Mouse (Mus musculus) ES-E14 (cell line): ENCODE measurements at regions not wholly inside any gene's neighbourhood (a gene's known extent, or its start where the extent isn't known, plus 50 kb on each side); places are given as distances from the start of the nearest gene placed in this dataset.

Source experiments
- DNase-seq: peaks from one replicate; pipeline ENCODE4 v3.0.0-alpha.2; 2013; ENCODE audit warnings: low read depth, low spot score
- H3K27ac ChIP-seq: 2 replicates; pipeline ENCODE4 v1.5.1; 2012; ENCODE audit warnings: low read depth, mild to moderate bottlenecking, low read length, moderate library complexity, mixed read lengths; ENCODE audit not compliant: poor library complexity, insufficient read depth, severe bottlenecking
- H3K36me3 ChIP-seq: 2 replicates; pipeline ENCODE4 v1.6.1; 2012; ENCODE audit warnings: mild to moderate bottlenecking, low read length, moderate library complexity, mixed read lengths; ENCODE audit not compliant: control insufficient read depth, poor library complexity, insufficient read depth, severe bottlenecking
- H3K4me1 ChIP-seq, 2 experiments: fragments of 150-350 bp in 1 of 2; sonication (generic) in 1 of 2; 2 replicates each; pipeline ENCODE4 v1.6.1; 2012; ENCODE audit warnings: low read length in 2 of 2, mild to moderate bottlenecking in 1 of 2, mixed read lengths in 1 of 2; ENCODE audit not compliant: control insufficient read depth in 2 of 2, insufficient read depth in 2 of 2, poor library complexity in 1 of 2
- H3K4me3 ChIP-seq, 2 experiments: fragments of 150-350 bp in 1 of 2; sonication (generic) in 1 of 2; 2 replicates each; pipeline ENCODE4 v1.5.1; 2012; ENCODE audit warnings: low read length in 2 of 2, low read depth in 1 of 2, mild to moderate bottlenecking in 1 of 2, mixed read lengths in 1 of 2; ENCODE audit not compliant: insufficient read depth in 1 of 2, poor library complexity in 1 of 2, severe bottlenecking in 1 of 2
- H3K9ac ChIP-seq: 2 replicates; pipeline ENCODE4 v1.6.1; 2012; ENCODE audit warnings: low read depth, mild to moderate bottlenecking, low read length, mixed read lengths; ENCODE audit not compliant: poor library complexity, insufficient read depth, severe bottlenecking
- H3K9me3 ChIP-seq: fragments of 150-350 bp; sonication (generic); 2 replicates; pipeline ENCODE4 v1.6.1; 2012; ENCODE audit warnings: low read depth, mild to moderate bottlenecking, low read length; ENCODE audit not compliant: control insufficient read depth, insufficient read depth
- CHD2 ChIP-seq: IDR thresholded peaks from 2 replicates; pipeline ENCODE4 v1.6.1; 2014; ENCODE audit warnings: mild to moderate bottlenecking, low read depth, low read length, inconsistent platforms
- HCFC1 ChIP-seq: IDR thresholded peaks from 2 replicates; pipeline ENCODE4 v1.6.1; 2012; ENCODE audit warnings: low read length, inconsistent platforms, borderline replicate concordance; ENCODE audit not compliant: insufficient read depth
- MAFK ChIP-seq: IDR thresholded peaks from 2 replicates; pipeline ENCODE4 v1.6.1; 2014; ENCODE audit warnings: mild to moderate bottlenecking, low read depth, low read length, inconsistent platforms; ENCODE audit not compliant: insufficient read depth
- ZC3H11A ChIP-seq: IDR thresholded peaks from 2 replicates; pipeline ENCODE4 v1.6.1; 2012; ENCODE audit warnings: low read depth, mild to moderate bottlenecking, inconsistent platforms, low read length, borderline replicate concordance
- ZNF384 ChIP-seq: IDR thresholded peaks from 2 replicates; pipeline ENCODE4 v1.6.1; 2012; ENCODE audit warnings: low read depth, low read length, inconsistent platforms
- in situ Hi-C, 2 experiments: fragments of 600-800 bp; cut with MboI; formaldehyde crosslinking; loops; one replicate each; pipeline ENCODE4 v1.15.1; 2025; ENCODE audit warnings: low sequenced_read_pairs in 2 of 2, inconsistent platforms in 1 of 2; ENCODE audit not compliant: unreplicated experiment in 2 of 2

DNA sequence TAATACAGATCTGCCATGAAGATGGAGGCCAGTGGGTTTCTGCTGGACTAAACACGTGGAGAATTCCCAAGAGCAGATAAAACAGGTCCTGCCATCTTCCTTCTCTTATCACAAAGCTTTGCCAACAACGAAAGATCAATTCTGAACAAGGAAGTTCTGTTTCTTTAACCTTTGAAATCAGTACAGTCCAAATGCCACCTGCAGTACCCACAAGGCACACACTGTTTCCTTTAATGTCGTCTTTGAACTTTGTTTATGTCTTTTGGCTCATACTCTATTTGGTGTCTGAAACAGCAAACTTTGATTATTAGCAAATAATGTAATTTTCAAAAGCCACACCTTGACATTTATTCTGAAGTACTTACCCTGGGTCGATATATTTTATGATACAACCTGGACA, 536.5 kb downstream of the Bckdhb start:
- no peak overlapping the region for H3K4me3 ChIP-seq
- no peak overlapping the region for H3K9ac ChIP-seq
- no peak for TF ChIP-seq ZC3H11A
- no peak for TF ChIP-seq CHD2
- no peak for TF ChIP-seq MAFK
- TF ChIP-seq HCFC1: no peak
- no peaks in the 10 kb centered on the region for H3K4me1 ChIP-seq
- no peak for DNase-seq
- no peaks in the 10 kb centered on the region for H3K36me3 ChIP-seq
- in situ Hi-C loops: no loop called here
- H3K9me3 ChIP-seq: no peaks in the 10 kb centered on the region
- no peak overlapping the region for H3K27ac ChIP-seq

DNA sequence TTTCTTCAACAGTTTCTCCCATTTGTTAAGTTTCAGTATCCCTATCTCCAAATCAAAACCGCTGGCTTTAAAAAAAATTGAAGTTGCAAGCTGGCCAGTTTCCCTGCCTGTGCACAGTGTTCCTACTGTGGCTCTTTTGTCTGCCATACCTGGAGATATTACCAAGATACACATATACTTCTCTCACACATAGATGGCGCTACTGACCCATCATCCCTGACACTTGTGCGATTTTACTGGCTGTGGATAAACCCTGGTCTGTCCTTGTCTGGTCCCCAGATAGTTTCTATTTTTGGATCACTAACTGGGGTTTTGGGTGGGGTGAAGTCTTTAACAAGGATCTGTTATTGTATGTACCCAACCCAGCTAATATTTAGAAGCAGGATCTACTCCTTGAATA, 541.8 kb downstream of the Bckdhb start:
- in situ Hi-C loops: no loop called here
- H3K9me3 ChIP-seq: no peaks in the 10 kb centered on the region

DNA sequence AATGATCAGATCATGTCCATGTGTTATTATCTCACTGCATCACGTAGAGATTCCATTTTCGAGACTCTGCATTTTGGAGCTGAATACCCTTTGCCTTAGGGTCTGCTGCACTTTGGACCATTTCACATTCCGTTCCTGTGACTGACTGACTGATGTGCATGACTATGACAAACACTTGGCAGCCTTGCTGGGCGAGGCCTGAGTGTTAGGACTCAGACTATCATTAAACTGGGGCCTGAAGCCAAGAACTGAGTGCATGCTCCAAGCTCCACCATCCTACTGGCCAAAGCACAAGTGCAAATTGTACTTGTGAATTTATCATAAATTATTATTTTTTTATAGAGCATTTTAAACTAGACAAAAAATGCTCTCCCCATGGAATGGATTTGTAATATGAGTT, 547.8 kb downstream of the Bckdhb start:
- H3K27ac ChIP-seq: no peak overlapping the region
- H3K36me3 ChIP-seq: no peaks in the 10 kb centered on the region
- in situ Hi-C loops: no loop called here
- H3K4me3 ChIP-seq: no peak overlapping the region
- no peaks in the 10 kb centered on the region for H3K4me1 ChIP-seq
- no peak overlapping the region for H3K9ac ChIP-seq
- H3K9me3 ChIP-seq: no peaks in the 10 kb centered on the region
- DNase-seq: no peak
- TF ChIP-seq CHD2 (no peak), HCFC1 (no peak), ZC3H11A (no peak), ZNF384 (no peak), MAFK (no peak)

More for the DNA sequence above, 541.8 kb downstream of the Bckdhb start:
- TF ChIP-seq ZC3H11A: peak; percentile 65; the same call in 1 of the 2 replicates
- no peak for TF ChIP-seq MAFK
- no peak for TF ChIP-seq ZNF384
- TF ChIP-seq HCFC1: no peak
- H3K9ac ChIP-seq: no peak overlapping the region
- H3K27ac ChIP-seq: no peak overlapping the region
- no peaks in the 10 kb centered on the region for H3K36me3 ChIP-seq
- no peak overlapping the region for H3K4me3 ChIP-seq
- no peaks in the 10 kb centered on the region for H3K4me1 ChIP-seq
- peak; percentile 43 for DNase-seq

- Histone ChIP-seq H3K9ac (no peak overlapping the region), H3K4me1 (no peaks in the 10 kb centered on the region), H3K36me3 (no peaks in the 10 kb centered on the region), H3K27ac (no peak overlapping the region), H3K4me3 (no peak overlapping the region), H3K9me3 (no peaks in the 10 kb centered on the region)
- TF ChIP-seq CHD2 (no peak), MAFK (no peak), ZNF384 (no peak), ZC3H11A (no peak), HCFC1 (no peak)
- no peak for DNase-seq
- in situ Hi-C loops: no loop called here
These were observed 551.0 kb downstream of the Bckdhb start for GRCm38 (mm10) chr9:84475906-84476305.

DNA sequence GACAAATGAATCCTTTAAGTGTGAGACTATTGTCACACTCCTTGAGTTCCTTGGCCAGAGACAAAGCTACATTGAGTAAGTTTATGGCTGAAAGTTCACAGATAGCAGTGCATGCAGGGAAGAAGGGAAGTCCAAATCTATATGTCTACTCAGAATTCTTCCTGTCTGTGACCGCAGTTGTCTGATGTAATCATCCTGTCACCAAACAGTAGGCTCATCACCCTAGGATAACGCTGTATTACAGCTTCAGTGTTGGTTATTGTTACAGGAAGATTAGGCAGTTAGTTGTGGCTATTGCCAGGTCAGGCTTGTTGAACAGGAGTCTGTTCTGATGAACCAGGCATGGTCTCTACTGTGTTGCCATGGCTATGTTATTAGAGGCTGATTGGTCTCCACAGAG, 574.6 kb downstream of the Bckdhb start:
- no peak for TF ChIP-seq MAFK
- no peak for TF ChIP-seq CHD2
- no peak for TF ChIP-seq HCFC1
- TF ChIP-seq ZC3H11A: no peak
- no peak for TF ChIP-seq ZNF384

More for the DNA sequence above, 574.6 kb downstream of the Bckdhb start:
- H3K4me3 ChIP-seq: no peak overlapping the region
- in situ Hi-C loops: no loop called here
- H3K36me3 ChIP-seq: no peaks in the 10 kb centered on the region
- no peaks in the 10 kb centered on the region for H3K9me3 ChIP-seq
- no peaks in the 10 kb centered on the region for H3K4me1 ChIP-seq
- DNase-seq: no peak
- H3K27ac ChIP-seq: no peak overlapping the region
- no peak overlapping the region for H3K9ac ChIP-seq
